Mouse (Mus musculus) frontal cortex, adult (tissue): ENCODE results near the gene Lrrc42.

Source experiments
- ATAC-seq: cut with Nextera tagmentation; 2 replicates; pipeline ENCODE4 v1.9.2; 2017; ENCODE audit warnings: mild to moderate bottlenecking, moderate library complexity, mixed read lengths; ENCODE audit not compliant: low TSS enrichment

Gene Lrrc42

GRCm38 (mm10) chr4:107253125-107254091 lies at the start of gene Lrrc42, which contains the start of gene Hspb11:
Lrrc42 (minus strand) TSS chr4:107253532.
Hspb11 (plus strand) TSS chr4:107253593.
- peak; percentile 92 for ATAC-seq

GRCm38 (mm10) chr4:107302832-107303231 lies 49.5 kb upstream of the Lrrc42 start:
- no peak for ATAC-seq

GRCm38 (mm10) chr4:107302221-107302620 lies 48.9 kb upstream of the Lrrc42 start:
- ATAC-seq: no peak

GRCm38 (mm10) chr4:107300902-107301555 lies 47.7 kb upstream of the Lrrc42 start:
- no peak for ATAC-seq

GRCm38 (mm10) chr4:107300371-107300770 lies 47.0 kb upstream of the Lrrc42 start:
- no peak for ATAC-seq

GRCm38 (mm10) chr4:107299779-107300340 lies 46.5 kb upstream of the Lrrc42 start:
- ATAC-seq: no peak

GRCm38 (mm10) chr4:107298071-107298606 lies 44.8 kb upstream of the Lrrc42 start:
- ATAC-seq: no peak

- no peak for ATAC-seq
Observed at GRCm38 (mm10) chr4:107292273-107292662, 38.9 kb upstream of the Lrrc42 start.

- ATAC-seq: peak; percentile 88
Observed at GRCm38 (mm10) chr4:107291611-107292272, 38.4 kb upstream of the Lrrc42 start.

- no peak for ATAC-seq
Observed at GRCm38 (mm10) chr4:107287517-107287916, 34.2 kb upstream of the Lrrc42 start.

GRCm38 (mm10) chr4:107286386-107286785 lies 33.1 kb upstream of the Lrrc42 start:
- ATAC-seq: no peak

GRCm38 (mm10) chr4:107285446-107286200 lies 32.3 kb upstream of the Lrrc42 start:
- ATAC-seq: peak; percentile 62; the same call in 1 of the 2 replicates

- no peak for ATAC-seq
Observed at GRCm38 (mm10) chr4:107280843-107281475, 27.6 kb upstream of the Lrrc42 start.

GRCm38 (mm10) chr4:107278188-107278707 lies 24.9 kb upstream of the Lrrc42 start:
- no peak for ATAC-seq

- ATAC-seq: no peak
Observed at GRCm38 (mm10) chr4:107274511-107274910, 21.2 kb upstream of the Lrrc42 start.

- ATAC-seq: peak; percentile 59; the same call in 1 of the 2 replicates
Observed at GRCm38 (mm10) chr4:107273683-107274082, 20.4 kb upstream of the Lrrc42 start.

- no peak for ATAC-seq
Observed at GRCm38 (mm10) chr4:107260001-107260400, 6.7 kb upstream of the Lrrc42 start.

GRCm38 (mm10) chr4:107254414-107254813 lies 1.1 kb upstream of the Lrrc42 start:
- no peak for ATAC-seq

GRCm38 (mm10) chr4:107252522-107252921 lies 810 bp downstream of the Lrrc42 start:
- no peak for ATAC-seq

GRCm38 (mm10) chr4:107250494-107250893 lies 2.8 kb downstream of the Lrrc42 start:
- no peak for ATAC-seq
